Mouse (Mus musculus) gastrocnemius, adult 18-20 months (tissue): Measurements from ENCODE around the gene Cox16. TPM values are rescaled to one million over a fixed set of nuclear protein-coding genes. Genes with fewer than 3 reads are reported as not detected.

Experiments used
- DNase-seq: peaks from one replicate; pipeline ENCODE4 v3.0.0; 2021; ENCODE audit warnings: low spot score
- total RNA-seq, 2 experiments: library from RNA; stranded (reverse); gene quantifications; 2 replicates each; pipeline ENCODE4 v1.2.3; 2021

Gene Cox16
- total RNA-seq, 2 experiments from 2014 or later, result 81.3 to 89.9 TPM

GRCm38 (mm10) chr12:81331046-81331638 is 153.8 kb downstream of the Cox16 start:
- DNase-seq, result peak; percentile 26

DNA sequence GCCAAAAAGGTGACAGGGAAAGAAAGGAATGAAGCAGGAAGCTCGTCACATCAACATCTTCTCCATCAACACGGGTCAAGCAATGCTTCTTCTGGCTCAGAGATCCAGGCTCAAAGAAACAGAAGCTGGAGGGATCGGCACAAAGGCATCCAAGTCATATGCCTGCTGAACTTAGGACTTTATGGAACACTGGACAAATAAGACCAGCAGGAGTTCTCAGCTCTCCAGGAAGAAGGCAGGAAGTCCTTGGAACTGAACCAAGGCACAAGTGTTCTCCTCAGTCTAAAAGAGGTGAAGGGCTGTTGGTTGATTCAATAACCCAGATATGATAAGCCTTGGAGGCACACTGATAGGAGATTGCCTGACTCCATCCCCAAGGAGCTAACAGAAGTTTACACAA is 159.9 kb downstream of the Cox16 start:
- DNase-seq, result no peak

GRCm38 (mm10) chr12:81324116-81324515 is 160.8 kb downstream of the Cox16 start:
- DNase-seq, result no peak

DNA sequence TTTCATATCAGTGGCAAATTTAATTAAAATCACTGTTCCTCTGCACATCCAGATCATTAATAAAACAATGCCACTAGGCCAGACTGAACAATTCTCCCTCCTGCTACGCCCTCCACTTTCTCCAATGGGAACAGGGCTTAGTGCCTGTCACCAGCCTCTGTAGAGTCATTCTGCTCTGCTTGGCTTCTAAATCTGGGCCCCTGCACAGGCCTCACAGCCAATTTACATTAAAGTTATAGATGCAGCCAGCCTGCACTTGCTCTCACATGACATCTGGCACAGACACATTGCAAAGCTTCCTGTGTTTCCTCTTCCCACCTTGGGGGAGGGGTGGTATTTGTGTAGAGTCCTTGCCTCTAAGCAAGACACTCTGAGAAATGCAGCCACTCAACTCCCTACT is 163.9 kb downstream of the Cox16 start:
- no peak for DNase-seq

- no peak for DNase-seq
These were observed 167.1 kb downstream of the Cox16 start for GRCm38 (mm10) chr12:81317811-81318210.

- DNase-seq, result no peak
These were observed 169.0 kb downstream of the Cox16 start for GRCm38 (mm10) chr12:81315953-81316352.

Other genes starting within 250 kb of the Cox16 start
- 10 to 100 TPM; 41.3 to 52.3 TPM for gene Slc8a3, start 151.9 kb downstream of the Cox16 start, total RNA-seq
- under 1 TPM; 0.66 to 0.91 TPM for gene Gm4787, start 105.7 kb downstream of the Cox16 start, total RNA-seq
- gene Adam4, start 63.2 kb downstream of the Cox16 start, total RNA-seq, result 1 to 10 TPM in 1 of 2 experiments, under 1 TPM in 1; 0.69 to 1.0 TPM
- 10 to 100 TPM; 39.3 to 39.4 TPM for gene Gm20498, start 47.8 kb upstream of the Cox16 start, total RNA-seq
- gene Synj2bp, start 47.8 kb upstream of the Cox16 start, total RNA-seq, result 10 to 100 TPM; 36.1 to 40.4 TPM
- not detected for gene Adam21, start 83.3 kb upstream of the Cox16 start, total RNA-seq
- gene Med6, start 109.9 kb upstream of the Cox16 start, total RNA-seq, result 10 to 100 TPM; 11.7 to 11.9 TPM
- gene Ttc9, start 146.1 kb upstream of the Cox16 start, total RNA-seq, result 1 to 10 TPM; 6.0 to 8.9 TPM